Mouse (Mus musculus): Measurements from ENCODE around the gene Cracr2a.
"Not testable (repeated sequence)": the region's sequence is repeated elsewhere in the genome, so short reads cannot be mapped to it uniquely, and the experiment has no call there.

Cracr2a gene

DNA sequence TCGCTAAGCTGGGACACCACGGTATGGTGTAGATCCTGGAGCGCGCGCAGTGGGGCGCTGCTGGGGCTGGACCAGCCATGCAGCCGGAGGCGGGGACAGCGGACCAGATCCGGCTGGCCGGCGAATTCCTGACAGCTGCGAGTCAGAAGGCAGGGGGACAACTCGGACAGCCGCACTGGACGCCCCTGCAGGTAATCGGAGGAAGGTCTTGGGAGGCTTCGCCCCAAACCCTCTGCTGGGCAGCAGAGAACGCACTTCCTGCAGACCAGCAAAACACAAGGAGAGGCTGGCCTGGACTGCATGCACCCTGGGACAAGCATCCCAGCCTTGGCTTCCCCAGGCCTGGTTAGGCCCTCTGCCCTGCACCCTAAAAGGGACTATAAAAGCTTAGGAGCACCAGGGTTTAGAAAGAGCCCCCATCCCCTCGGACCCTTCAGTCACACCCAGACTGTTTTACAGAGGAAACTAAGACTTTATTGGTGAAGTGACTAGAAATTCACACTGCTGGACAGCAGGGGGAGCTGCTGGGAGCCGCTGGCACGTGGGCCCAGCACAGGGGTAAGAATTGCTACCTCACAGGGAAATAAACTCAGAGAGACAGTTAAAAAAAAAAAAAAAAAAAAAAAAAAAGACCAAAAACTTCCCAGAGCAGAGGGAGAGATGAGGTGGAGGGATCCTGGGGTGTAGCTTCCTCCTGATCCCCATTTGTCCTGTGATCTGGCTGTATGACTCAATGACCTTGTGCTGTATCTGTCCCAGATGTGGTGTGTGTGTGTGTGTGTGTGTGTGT lies at the start of gene Cracr2a:
Gene Cracr2a (plus strand): TSS at position 108 of the 790 bp plus-strand sequence.
- peak; percentile 90 for DNase-seq (ENCODE audit: low read depth)

DNA sequence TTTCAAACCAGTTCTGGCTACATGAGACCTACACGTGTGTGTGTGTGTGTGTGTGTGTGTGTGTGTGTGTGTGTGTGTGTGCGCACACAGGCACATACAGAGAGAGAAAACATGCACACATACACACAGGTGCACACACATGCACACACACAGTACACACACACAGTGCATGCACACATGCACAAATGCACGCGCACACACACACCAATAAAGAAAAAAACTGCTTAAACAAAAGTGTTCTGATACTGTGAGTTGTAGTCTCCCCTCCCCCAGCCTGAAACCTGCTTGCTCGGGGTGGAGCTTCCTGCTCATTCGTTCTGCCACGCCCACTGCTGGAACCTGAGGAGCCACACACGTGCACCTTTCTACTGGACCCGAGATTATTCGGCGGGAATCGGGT lies 47.4 kb upstream of the Cracr2a start:
- DNase-seq (ENCODE audit: low read depth): not testable (repeated sequence)

GRCm38 (mm10) chr6:127521176-127521575 lies 40.0 kb upstream of the Cracr2a start:
- no peak for DNase-seq (ENCODE audit: low read depth)

GRCm38 (mm10) chr6:127522326-127522725 lies 38.8 kb upstream of the Cracr2a start:
- peak; percentile 13 for DNase-seq (ENCODE audit: low read depth)

DNA sequence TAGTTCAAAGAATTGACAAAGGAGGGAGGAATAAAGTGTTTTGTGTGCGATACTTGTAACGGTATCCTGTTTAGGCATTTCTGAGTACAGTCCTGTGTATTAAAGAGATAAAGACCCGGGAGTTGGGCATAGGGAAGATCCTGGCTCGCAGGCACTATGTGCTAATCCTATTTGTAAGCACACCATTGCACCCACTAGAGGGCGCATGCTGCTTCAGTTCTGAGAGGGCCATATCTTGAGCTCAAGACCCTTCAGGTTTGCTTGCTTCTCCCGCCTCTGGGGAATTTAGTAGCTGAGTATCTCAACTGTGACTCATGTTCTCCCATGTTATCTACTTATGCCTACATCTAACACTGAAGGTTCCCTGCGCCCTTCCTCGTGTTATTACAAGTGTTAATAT lies 36.7 kb upstream of the Cracr2a start:
- DNase-seq (ENCODE audit: low read depth): peak; percentile 76

DNA sequence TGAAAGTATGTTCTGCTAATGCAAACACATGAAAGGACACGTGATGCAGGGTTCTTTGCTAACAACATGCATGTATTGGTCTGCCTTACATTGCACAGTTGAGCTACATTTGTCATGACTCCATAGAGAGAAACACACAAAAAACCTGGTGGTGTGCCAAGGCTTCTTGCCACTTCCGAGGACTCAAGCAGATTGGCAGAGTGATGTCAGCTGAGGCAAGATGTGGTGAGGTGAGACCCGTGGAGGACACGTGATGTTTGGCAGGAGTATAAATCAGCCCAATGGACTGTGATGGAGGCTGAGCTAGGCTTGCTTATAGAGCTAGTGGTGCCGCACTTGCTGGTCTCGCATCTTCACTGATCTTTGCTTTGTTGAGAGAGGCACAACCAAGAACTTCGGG lies 32.5 kb upstream of the Cracr2a start:
- no peak for DNase-seq (ENCODE audit: low read depth)

- no peak for DNase-seq (ENCODE audit: low read depth)
Observed at GRCm38 (mm10) chr6:127529451-127529850, 31.7 kb upstream of the Cracr2a start.

- no peak for DNase-seq (ENCODE audit: low read depth)
Observed at GRCm38 (mm10) chr6:127530206-127530605, 30.9 kb upstream of the Cracr2a start.

GRCm38 (mm10) chr6:127531412-127532205 lies 29.5 kb upstream of the Cracr2a start:
- no peak for DNase-seq (ENCODE audit: low read depth)

DNA sequence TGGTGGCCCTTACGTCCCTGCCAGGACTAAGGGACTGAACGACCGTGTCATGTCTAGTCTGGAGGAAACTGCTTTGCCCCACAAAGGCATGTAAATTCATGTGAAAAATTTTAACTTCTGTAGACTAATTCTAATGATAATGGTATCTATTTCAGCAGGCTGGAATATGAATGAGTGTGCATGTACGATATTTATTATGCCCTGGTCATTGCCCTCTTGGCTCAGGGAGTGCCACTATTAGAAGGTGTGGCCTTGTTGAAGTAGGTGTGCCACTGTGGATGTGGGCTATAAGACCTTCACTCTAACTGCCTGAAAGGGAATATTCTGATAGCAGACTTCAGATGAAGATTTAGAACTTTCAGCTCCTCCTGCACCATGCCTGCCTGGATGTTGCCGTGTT lies 28.8 kb upstream of the Cracr2a start:
- DNase-seq (ENCODE audit: low read depth): no peak

DNA sequence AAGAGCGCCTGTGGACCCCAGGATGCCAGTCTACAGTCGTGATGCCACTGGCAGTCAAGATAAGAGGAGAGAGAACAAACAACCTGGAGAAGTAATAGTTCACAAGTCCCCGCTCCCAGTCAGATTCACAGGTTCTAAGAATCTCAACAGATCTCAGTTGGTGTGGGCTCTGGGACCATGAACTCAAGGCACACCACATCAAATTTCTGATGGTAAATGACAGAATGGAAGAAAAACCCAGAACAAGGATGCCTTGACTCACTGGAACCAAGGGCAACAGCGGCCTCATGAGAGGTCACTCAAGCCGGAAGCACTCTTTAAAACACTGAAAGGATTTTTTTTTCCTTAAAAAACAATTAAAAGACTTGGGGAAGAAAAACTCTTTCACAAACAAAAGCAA lies 27.4 kb upstream of the Cracr2a start:
- no peak for DNase-seq (ENCODE audit: low read depth)

DNA sequence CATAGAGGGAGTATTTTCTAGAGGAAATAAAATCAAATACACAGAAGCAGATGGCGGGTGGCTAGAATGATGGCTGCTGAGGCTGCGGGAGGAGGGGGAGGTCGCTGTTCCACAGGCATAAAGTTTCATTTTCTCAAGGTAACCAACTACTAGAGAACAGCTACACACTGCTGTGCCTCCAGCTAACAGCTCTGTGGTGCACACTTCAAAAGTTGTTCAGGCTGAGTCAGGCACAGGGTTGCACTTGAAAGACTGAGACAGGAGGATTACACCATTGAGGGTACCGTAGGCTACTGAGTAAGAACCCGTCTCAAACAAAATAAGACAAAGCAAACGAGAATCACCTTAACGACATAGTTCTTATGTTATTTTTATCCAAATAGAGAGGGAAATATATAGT lies 24.1 kb upstream of the Cracr2a start:
- DNase-seq (ENCODE audit: low read depth): no peak

DNA sequence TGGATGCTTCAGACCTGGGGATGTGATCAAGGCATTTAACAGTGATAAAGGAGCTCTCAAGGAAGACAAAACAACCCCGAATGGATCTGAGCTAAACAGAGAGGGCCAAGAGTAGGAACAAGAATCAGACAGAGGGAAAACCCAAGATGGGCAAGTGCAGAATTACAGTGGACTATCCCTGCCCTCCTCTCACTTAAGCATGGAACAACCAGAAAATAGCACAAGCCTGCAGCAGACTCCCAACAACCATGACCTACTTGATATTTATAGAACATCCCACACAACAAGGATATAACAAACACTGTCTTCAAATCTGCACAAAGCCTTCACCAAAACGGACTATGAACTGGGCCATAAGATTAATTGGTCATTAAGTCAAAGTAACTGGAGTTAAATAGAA lies 23.0 kb upstream of the Cracr2a start:
- no peak for DNase-seq (ENCODE audit: low read depth)

GRCm38 (mm10) chr6:127539226-127539625 lies 21.9 kb upstream of the Cracr2a start:
- no peak for DNase-seq (ENCODE audit: low read depth)

- no peak for DNase-seq (ENCODE audit: low read depth)
Observed at GRCm38 (mm10) chr6:127539659-127540058, 21.5 kb upstream of the Cracr2a start.

DNA sequence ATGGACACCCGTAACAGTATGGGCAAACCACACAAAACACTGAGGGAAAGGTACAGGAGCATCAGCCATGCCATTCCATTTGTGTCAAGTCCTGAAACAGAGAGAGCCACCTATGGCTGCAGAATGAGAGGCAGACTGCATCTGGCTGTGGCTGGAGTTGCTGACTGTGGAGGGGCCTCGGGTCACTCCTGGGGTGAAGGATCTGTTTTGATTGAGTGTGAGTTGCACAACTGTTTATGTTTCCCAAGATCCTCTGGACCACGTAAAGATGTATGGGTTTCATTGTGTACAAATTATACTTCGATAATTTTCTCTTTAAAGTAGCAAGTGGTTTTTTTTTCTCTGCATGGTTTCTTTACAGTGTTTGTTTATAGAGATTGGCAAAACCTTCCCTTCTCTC lies 20.6 kb upstream of the Cracr2a start:
- no peak for DNase-seq (ENCODE audit: low read depth)

- peak; percentile 83 for DNase-seq (ENCODE audit: low read depth)
Observed at GRCm38 (mm10) chr6:127541617-127542374, 19.3 kb upstream of the Cracr2a start.

- DNase-seq (ENCODE audit: low read depth): no peak
Observed at GRCm38 (mm10) chr6:127546676-127547075, 14.5 kb upstream of the Cracr2a start.

GRCm38 (mm10) chr6:127552940-127553339 lies 8.2 kb upstream of the Cracr2a start:
- DNase-seq (ENCODE audit: low read depth): no peak

- DNase-seq (ENCODE audit: low read depth): no peak
Observed at GRCm38 (mm10) chr6:127555553-127555952, 5.6 kb upstream of the Cracr2a start.

GRCm38 (mm10) chr6:127560872-127561230 lies 287 bp upstream of the Cracr2a start:
- DNase-seq (ENCODE audit: low read depth): no peak

- DNase-seq (ENCODE audit: low read depth): no peak
Observed at GRCm38 (mm10) chr6:127563511-127563910, 2.4 kb downstream of the Cracr2a start.
